Mouse (Mus musculus) limb, embryonic 15.5 days (tissue): ENCODE measurements at regions not wholly inside any gene's neighbourhood (a gene's known extent, or its start where the extent isn't known, plus 50 kb on each side); places are given as distances from the start of the nearest gene placed in this dataset.

ENCODE experiments used
- ATAC-seq: fragments of 200-750 bp; cut with Nextera tagmentation; 2 replicates; pipeline ENCODE4 v1.8.0; 2017; ENCODE audit warnings: low read depth, moderate TSS enrichment; ENCODE audit not compliant: insufficient number of reproducible peaks, low FRiP score, low TSS enrichment
- H3K27ac ChIP-seq: fragments of 300-500 bp; sonication (generic); 2 replicates; pipeline ENCODE4 v1.5.1; 2015; ENCODE audit warnings: moderate library complexity, mild to moderate bottlenecking, inconsistent platforms
- H3K27me3 ChIP-seq: fragments of 300-500 bp; sonication (generic); 2 replicates; pipeline ENCODE4 v1.6.1; 2015; ENCODE audit warnings: inconsistent platforms
- H3K36me3 ChIP-seq: fragments of 300-500 bp; sonication (generic); 2 replicates; pipeline ENCODE4 v1.6.1; 2015; ENCODE audit warnings: inconsistent platforms
- H3K4me1 ChIP-seq: fragments of 300-500 bp; sonication (generic); 2 replicates; pipeline ENCODE4 v1.6.1; 2015; ENCODE audit warnings: inconsistent platforms
- H3K4me2 ChIP-seq: fragments of 300-500 bp; sonication (generic); 2 replicates; pipeline ENCODE4 v1.6.1; 2015; ENCODE audit warnings: mild to moderate bottlenecking, inconsistent platforms
- H3K4me3 ChIP-seq: fragments of 300-500 bp; sonication (generic); 2 replicates; pipeline ENCODE4 v1.5.1; 2015; ENCODE audit warnings: mild to moderate bottlenecking, inconsistent platforms
- H3K9ac ChIP-seq: fragments of 300-500 bp; sonication (generic); 2 replicates; pipeline ENCODE4 v1.6.1; 2015; ENCODE audit warnings: inconsistent platforms
- H3K9me3 ChIP-seq: fragments of 300-500 bp; sonication (generic); 2 replicates; pipeline ENCODE4 v1.6.1; 2016; ENCODE audit warnings: inconsistent platforms
- WGBS: fragments of 180-500 bp; shearing (Covaris S2); methylation state at CpG from one replicate; pipeline ENCODE4 v1.1.7; 2015; 5-methylcytosine and 5-hydroxymethylcytosine counted together

- H3K4me3 ChIP-seq, result no peak overlapping the region
- peaks cover 8% of the 10 kb centered on the region; the same call in 1 of the 2 replicates for H3K4me1 ChIP-seq
- no peak overlapping the region for H3K27ac ChIP-seq
- H3K36me3 ChIP-seq, result no peaks in the 10 kb centered on the region
- no peak overlapping the region for H3K9ac ChIP-seq
- H3K9me3 ChIP-seq, result no peaks in the 10 kb centered on the region
- no peak for ATAC-seq
- no peaks in the 10 kb centered on the region for H3K27me3 ChIP-seq
- 33% methylated on average over 5 of the region's 5 CpGs for WGBS
- no peak overlapping the region for H3K4me2 ChIP-seq
Measured at GRCm38 (mm10) chr4:83957217-83957692, 431.9 kb downstream of the Ccdc171 start.

GRCm38 (mm10) chr4:83966898-83967297 lies 441.6 kb downstream of the Ccdc171 start:
- H3K27me3 ChIP-seq, result no peaks in the 10 kb centered on the region
- WGBS, result 79% methylated on average over 1 of the region's 1 CpGs
- H3K36me3 ChIP-seq, result no peaks in the 10 kb centered on the region
- no peak for ATAC-seq
- no peak overlapping the region for H3K4me3 ChIP-seq
- no peaks in the 10 kb centered on the region for H3K4me1 ChIP-seq
- H3K4me2 ChIP-seq, result no peak overlapping the region
- H3K9me3 ChIP-seq, result no peaks in the 10 kb centered on the region
- no peak overlapping the region for H3K9ac ChIP-seq
- no peak overlapping the region for H3K27ac ChIP-seq

GRCm38 (mm10) chr4:83973162-83973561 lies 447.8 kb downstream of the Ccdc171 start:
- 90% methylated on average over 4 of the region's 4 CpGs for WGBS
- Histone ChIP-seq H3K9ac (no peak overlapping the region), H3K9me3 (no peaks in the 10 kb centered on the region), H3K36me3 (no peaks in the 10 kb centered on the region), H3K27ac (no peak overlapping the region), H3K4me3 (no peak overlapping the region), H3K4me2 (no peak overlapping the region), H3K27me3 (no peaks in the 10 kb centered on the region; the same call in 1 of the 2 replicates), H3K4me1 (peaks cover 19% of the 10 kb centered on the region)
- ATAC-seq, result no peak

- Histone ChIP-seq H3K27ac (no peak overlapping the region), H3K9ac (no peak overlapping the region), H3K4me1 (peaks cover 19% of the 10 kb centered on the region), H3K36me3 (no peaks in the 10 kb centered on the region), H3K4me3 (no peak overlapping the region), H3K27me3 (no peaks in the 10 kb centered on the region; the same call in 1 of the 2 replicates), H3K4me2 (no peak overlapping the region), H3K9me3 (no peaks in the 10 kb centered on the region)
- no peak for ATAC-seq
- 61% methylated on average over 7 of the region's 7 CpGs for WGBS
Measured at GRCm38 (mm10) chr4:83974214-83975012, 449.1 kb downstream of the Ccdc171 start.

GRCm38 (mm10) chr4:83975569-83975968 lies 450.2 kb downstream of the Ccdc171 start:
- H3K36me3 ChIP-seq, result no peaks in the 10 kb centered on the region
- no peak overlapping the region for H3K4me3 ChIP-seq
- no peak overlapping the region for H3K4me2 ChIP-seq
- H3K9ac ChIP-seq, result no peak overlapping the region
- ATAC-seq, result no peak
- peak overlapping the region; percentile 47; the same call in 1 of the 2 replicates for H3K27ac ChIP-seq
- peaks cover 19% of the 10 kb centered on the region for H3K4me1 ChIP-seq
- H3K9me3 ChIP-seq, result no peaks in the 10 kb centered on the region
- WGBS, result 41% methylated on average over 5 of the region's 5 CpGs
- H3K27me3 ChIP-seq, result no peaks in the 10 kb centered on the region; the same call in 1 of the 2 replicates

- Histone ChIP-seq H3K36me3 (no peaks in the 10 kb centered on the region), H3K9me3 (no peaks in the 10 kb centered on the region), H3K27ac (peak overlapping the region; percentile 47), H3K4me1 (peaks cover 19% of the 10 kb centered on the region), H3K27me3 (no peaks in the 10 kb centered on the region; the same call in 1 of the 2 replicates), H3K4me2 (0 out of 2 replicates have a peak overlapping the region, but pooled peaks have one; percentile 17), H3K9ac (no peak overlapping the region), H3K4me3 (no peak overlapping the region)
- WGBS, result 29% methylated on average over 12 of the region's 12 CpGs
- no peak; the same call in 1 of the 2 replicates for ATAC-seq
Measured at GRCm38 (mm10) chr4:83976067-83976466, 450.7 kb downstream of the Ccdc171 start.

- Histone ChIP-seq H3K9ac (no peak overlapping the region), H3K27ac (no peak overlapping the region), H3K4me3 (no peak overlapping the region), H3K27me3 (no peaks in the 10 kb centered on the region; the same call in 1 of the 2 replicates), H3K4me2 (no peak overlapping the region), H3K4me1 (peaks cover 20% of the 10 kb centered on the region), H3K36me3 (no peaks in the 10 kb centered on the region), H3K9me3 (no peaks in the 10 kb centered on the region)
- WGBS, result 51% methylated on average over 4 of the region's 4 CpGs
- ATAC-seq, result no peak
Measured at GRCm38 (mm10) chr4:83979088-83979487, 453.7 kb downstream of the Ccdc171 start.

- Histone ChIP-seq H3K9ac (no peak overlapping the region), H3K27ac (peak overlapping the region; percentile 75), H3K36me3 (no peaks in the 10 kb centered on the region), H3K4me3 (no peak overlapping the region), H3K4me2 (no peak overlapping the region), H3K9me3 (no peaks in the 10 kb centered on the region), H3K4me1 (peaks cover 36% of the 10 kb centered on the region), H3K27me3 (no peaks in the 10 kb centered on the region)
- WGBS, result 67% methylated on average over 15 of the region's 15 CpGs
- peak; percentile 77 for ATAC-seq
Measured at GRCm38 (mm10) chr4:83984671-83985391, 459.5 kb downstream of the Ccdc171 start.

GRCm38 (mm10) chr4:83985451-83985850 lies 460.1 kb downstream of the Ccdc171 start:
- Histone ChIP-seq H3K27ac (peak overlapping the region; percentile 75; the same call in 1 of the 2 replicates), H3K4me2 (no peak overlapping the region), H3K4me1 (peaks cover 42% of the 10 kb centered on the region), H3K9me3 (no peaks in the 10 kb centered on the region), H3K27me3 (no peaks in the 10 kb centered on the region), H3K36me3 (no peaks in the 10 kb centered on the region), H3K4me3 (no peak overlapping the region), H3K9ac (no peak overlapping the region)
- 89% methylated on average over 5 of the region's 5 CpGs for WGBS
- no peak for ATAC-seq

GRCm38 (mm10) chr4:83986951-83987822 lies 461.8 kb downstream of the Ccdc171 start:
- Histone ChIP-seq H3K36me3 (no peaks in the 10 kb centered on the region), H3K4me2 (no peak overlapping the region), H3K9ac (no peak overlapping the region), H3K9me3 (no peaks in the 10 kb centered on the region), H3K27ac (peak overlapping the region; percentile 87), H3K4me3 (no peak overlapping the region), H3K4me1 (peaks cover 51% of the 10 kb centered on the region), H3K27me3 (no peaks in the 10 kb centered on the region)
- WGBS, result 74% methylated on average over 13 of the region's 13 CpGs
- no peak for ATAC-seq

GRCm38 (mm10) chr4:83987846-83988245 lies 462.5 kb downstream of the Ccdc171 start:
- Histone ChIP-seq H3K9me3 (no peaks in the 10 kb centered on the region), H3K4me2 (no peak overlapping the region), H3K27ac (peak overlapping the region; percentile 87), H3K9ac (no peak overlapping the region), H3K4me3 (no peak overlapping the region), H3K36me3 (no peaks in the 10 kb centered on the region), H3K4me1 (peaks cover 51% of the 10 kb centered on the region), H3K27me3 (no peaks in the 10 kb centered on the region)
- 35% methylated on average over 12 of the region's 12 CpGs for WGBS
- ATAC-seq, result no peak
